Mouse (Mus musculus) gastrocnemius, postnatal 36 days (tissue): Measurements from ENCODE around the gene Hist1h3c. TPM values are rescaled to one million over a fixed set of nuclear protein-coding genes. Genes with fewer than 3 reads are reported as not detected.
"Not testable (repeated sequence)": the region's sequence is repeated elsewhere in the genome, so short reads cannot be mapped to it uniquely, and the experiment has no call there.

Source experiments
- DNase-seq, 2 experiments: peaks; one replicate each; pipeline ENCODE4 v3.0.0; 2022
- intact Hi-C: fragments of 180-260 bp; cut with DNase I; formaldehyde crosslinking; loops from one replicate; pipeline ENCODE4 v1.15.1; 2025
- total RNA-seq, 2 experiments: library from RNA; stranded (reverse); gene quantifications; 2 replicates each; pipeline ENCODE4 v1.2.3; 2021

Hist1h3c gene
- total RNA-seq, 2 experiments from 2014 or later: 4.5 to 4.6 TPM

DNA sequence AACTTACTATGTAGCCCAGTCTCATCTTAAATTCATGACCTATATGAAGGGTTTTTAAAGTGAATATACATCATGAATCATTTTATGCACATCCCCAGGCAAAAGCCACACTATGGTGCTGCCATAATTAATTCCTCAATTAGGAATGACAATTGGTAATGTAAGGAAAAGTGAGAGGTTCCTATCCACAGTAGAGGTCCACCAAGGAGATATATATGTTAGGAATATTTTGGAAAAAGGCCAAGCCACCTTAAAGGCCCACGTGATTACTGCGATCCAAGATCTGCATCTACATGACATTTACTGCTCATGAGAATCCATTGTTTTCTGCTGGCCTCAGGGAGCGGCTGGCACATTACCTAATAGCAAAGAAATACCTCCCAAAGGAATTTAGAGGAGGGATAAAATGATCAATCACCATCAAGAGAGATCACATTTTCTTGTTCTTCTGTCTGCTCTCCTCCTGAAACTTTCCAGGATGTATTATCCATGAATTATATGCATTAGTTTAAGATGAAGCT lies 13.9 kb upstream of the Hist1h3c start:
- intact Hi-C loops: loop anchor here (10.0 kb wide), 1 partner anchor 1715 kb away; the partner anchor contains the start of genes Hist1h2ag, Hist1h2bj and Hist1h4i
- no peak for DNase-seq

DNA sequence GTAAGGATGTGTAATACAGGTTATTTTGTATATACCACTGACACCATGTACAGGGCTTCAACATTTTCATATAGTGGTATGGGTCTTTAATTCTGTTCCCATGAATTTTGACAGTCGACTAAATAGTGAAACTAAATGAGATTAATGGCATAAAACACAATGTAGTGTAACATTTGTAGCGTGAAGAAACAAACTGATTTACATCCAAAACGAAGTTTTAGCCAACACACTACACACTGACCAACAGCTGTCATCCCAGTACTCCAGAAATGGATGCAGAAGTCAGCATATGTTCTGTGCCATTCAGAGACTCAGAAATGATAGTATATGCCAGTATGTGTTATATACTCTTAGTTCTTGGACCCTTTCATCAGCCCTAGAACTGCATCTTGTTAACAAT lies 12.5 kb upstream of the Hist1h3c start:
- DNase-seq: no peak
- intact Hi-C loops: loop anchor here (10.0 kb wide), 1 partner anchor 1713 kb away; the partner anchor contains the start of genes Hist1h2ag, Hist1h2bj and Hist1h4i

DNA sequence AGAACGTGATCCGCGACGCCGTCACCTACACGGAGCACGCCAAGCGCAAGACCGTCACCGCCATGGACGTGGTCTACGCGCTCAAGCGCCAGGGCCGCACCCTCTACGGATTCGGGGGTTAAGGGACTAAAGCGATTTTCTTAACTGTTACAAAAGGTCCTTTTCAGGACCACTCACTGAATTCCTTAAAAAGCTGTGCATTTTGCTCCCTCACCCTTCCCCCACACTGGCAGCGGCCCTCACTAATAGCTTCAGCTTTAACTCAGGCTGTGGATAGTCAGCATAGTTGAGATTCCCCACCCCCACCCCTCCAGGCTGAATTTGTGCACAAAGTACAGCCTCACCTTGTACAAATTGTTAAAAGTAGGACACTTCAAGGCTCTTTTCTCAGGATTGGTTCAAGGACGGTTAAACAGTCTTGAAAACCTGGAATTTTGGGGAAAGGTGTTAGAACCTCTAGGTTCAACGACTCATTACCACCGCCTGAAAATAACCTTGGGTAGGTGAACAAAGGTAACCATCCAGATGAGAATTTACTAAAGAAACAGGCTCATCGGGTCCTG lies 11.9 kb upstream of the Hist1h3c start:
- intact Hi-C loops: loop anchor here (10.0 kb wide), 1 partner anchor 1712 kb away; the partner anchor contains the start of genes Hist1h2ag, Hist1h2bj and Hist1h4i
- no peak for DNase-seq

DNA sequence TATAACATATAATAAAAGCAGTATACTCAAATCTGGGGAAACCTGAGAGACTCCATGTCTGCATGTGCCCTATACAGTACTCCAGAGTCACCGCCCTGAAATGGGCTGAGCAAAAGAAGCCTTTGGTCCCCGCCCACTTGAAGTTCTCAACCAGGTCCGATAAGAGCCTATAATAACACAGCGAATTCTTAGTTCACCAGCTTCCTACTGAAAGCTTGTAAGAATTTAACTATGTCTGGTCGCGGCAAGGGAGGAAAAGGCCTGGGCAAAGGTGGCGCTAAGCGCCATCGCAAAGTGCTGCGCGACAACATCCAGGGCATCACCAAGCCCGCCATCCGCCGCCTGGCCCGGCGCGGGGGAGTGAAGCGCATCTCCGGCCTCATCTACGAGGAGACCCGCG lies 11.4 kb upstream of the Hist1h3c start, which contains the start of gene Hist1h4b:
Gene Hist1h4b, plus strand, starts transcription at position 224 of the 400 bp plus-strand sequence.
- intact Hi-C loops: loop anchor here (10.0 kb wide), 1 partner anchor 1712 kb away; the partner anchor contains the start of genes Hist1h2ag, Hist1h2bj and Hist1h4i
- DNase-seq: peak; percentile 47 to 70

DNA sequence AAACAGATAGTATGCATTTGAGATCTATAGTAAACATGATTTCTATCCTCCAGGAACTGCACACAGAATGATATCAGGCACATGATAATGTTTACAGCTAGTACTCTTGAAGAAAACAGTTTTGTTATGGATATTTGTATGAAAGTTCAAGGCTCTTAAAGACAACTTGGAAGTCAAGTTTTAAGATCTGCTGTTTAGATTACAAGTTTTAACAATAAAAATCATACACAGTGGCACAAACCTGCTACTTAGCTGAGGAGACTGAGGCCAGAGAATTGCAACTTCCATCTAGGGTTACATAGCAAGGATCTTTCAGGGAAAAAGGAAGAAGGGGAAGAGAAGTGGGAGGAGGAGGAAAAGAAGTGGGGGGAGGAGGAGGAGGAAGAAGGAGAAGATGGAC lies 9.6 kb upstream of the Hist1h3c start:
- DNase-seq: no peak
- intact Hi-C loops: loop anchor here (10.0 kb wide), 1 partner anchor 1710 kb away; the partner anchor contains the start of genes Hist1h2ag, Hist1h2bj and Hist1h4i

DNA sequence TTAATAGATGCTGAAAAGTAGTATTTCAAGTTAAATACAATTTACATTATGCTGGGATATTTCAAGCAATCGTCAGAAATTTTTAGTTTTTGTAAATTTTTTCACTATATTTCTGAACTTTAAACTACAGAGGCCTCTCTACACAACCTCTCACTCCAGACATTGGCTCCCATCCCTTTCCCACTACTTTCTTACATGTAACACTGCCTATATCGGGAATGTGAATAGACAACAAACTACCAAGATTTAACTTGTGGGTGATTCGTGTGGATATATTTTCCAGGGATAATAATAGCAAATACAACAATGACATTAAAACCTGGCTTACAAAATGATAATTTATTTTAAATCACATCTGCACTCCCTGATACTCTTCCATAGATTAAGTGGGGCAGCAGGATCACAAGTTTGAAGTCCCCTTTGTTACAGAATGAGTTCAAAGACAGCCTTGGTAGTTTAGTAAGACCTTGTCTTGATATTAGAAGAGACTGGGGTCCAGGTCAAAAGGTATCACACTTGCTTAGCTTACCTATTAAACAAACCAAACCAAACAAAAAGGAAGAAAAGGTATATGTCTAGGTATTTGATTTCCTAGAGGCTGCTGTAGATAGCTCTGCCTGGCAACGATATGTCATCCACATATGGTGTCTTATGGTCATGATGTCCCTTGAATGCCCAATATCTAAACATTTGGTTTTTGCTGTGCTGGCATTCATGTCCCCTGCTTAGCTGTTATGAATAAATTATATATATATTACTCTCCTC lies 8.1 kb upstream of the Hist1h3c start:
- no peak for DNase-seq
- intact Hi-C loops: loop anchor here (10.0 kb wide), 1 partner anchor 1709 kb away; the partner anchor contains the start of genes Hist1h2ag, Hist1h2bj and Hist1h4i

DNA sequence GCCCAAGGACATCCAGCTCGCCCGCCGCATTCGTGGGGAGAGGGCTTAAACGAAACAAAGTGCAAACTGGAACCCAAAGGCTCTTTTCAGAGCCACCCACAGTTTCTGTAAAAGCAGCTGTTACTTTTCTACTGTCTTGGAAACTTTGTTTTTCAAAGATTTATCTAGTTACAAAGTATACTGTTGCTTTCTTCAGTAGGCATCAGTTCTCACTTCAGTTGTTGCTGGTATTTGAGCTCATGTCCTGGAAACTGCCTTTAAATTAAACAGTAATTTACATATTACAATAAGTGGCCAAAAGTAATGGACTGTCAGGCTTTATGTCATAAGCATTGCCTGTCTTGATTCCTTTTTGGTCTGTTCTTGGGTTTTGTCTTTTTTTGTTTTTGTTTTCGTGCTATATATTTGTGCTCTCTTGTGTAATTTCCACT lies 7.4 kb upstream of the Hist1h3c start:
- no peak for DNase-seq
- intact Hi-C loops: loop anchor here (10.0 kb wide), 1 partner anchor 1708 kb away; the partner anchor contains the start of genes Hist1h2ag, Hist1h2bj and Hist1h4i

DNA sequence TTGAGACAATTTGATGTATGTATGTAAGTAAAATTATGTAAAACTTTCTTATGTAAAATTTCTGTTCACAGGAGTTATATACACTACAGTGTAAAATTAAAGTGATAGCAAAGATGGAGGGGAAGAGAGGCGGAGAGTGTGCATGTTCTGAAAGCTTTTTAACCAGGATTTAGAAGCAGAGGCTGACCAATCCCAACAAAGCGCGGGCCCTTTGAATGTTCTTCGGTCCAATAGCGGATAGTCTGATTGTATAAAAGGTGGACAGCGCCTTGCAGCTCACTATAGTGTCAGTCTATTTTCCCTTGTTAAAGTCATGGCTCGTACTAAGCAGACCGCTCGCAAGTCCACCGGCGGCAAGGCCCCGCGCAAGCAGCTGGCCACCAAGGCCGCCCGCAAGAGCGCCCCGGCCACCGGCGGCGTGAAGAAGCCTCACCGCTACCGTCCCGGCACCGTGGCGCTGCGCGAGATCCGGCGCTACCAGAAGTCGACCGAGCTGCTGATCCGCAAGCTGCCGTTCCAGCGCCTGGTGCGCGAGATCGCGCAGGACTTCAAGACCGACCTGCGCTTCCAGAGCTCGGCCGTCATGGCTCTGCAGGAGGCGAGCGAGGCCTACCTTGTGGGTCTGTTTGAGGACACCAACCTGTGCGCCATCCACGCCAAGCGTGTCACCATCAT lies 6.8 kb upstream of the Hist1h3c start, which contains the start of gene Hist1h3b:
Gene Hist1h3b, plus strand, starts transcription at position 201 of the 675 bp plus-strand sequence.
- DNase-seq: peak; percentile 63 to 71
- intact Hi-C loops: loop anchor here (10.0 kb wide), 1 partner anchor 1707 kb away; the partner anchor contains the start of genes Hist1h2ag, Hist1h2bj and Hist1h4i

DNA sequence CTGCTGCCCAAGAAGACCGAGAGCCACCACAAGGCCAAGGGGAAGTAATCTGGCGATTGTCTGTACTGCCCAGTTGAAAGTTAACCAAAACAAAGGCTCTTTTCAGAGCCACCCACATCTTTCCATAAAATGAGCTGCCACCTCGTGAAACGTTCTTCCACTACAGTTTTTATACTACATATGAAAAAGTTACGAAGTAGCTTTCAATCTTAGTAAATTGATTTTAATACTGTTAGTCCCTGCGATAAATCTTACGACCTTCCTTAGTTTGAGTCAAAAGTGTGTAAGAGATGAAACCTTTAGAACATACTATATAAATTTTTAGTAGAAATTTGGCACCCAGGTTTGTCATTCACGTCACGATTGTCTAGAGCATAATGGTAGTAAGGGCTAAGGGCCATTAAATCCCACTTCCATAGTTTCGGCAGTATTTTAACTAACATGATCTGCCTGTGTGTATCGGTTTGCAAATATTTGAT lies 6.1 kb upstream of the Hist1h3c start:
- DNase-seq: no peak
- intact Hi-C loops: loop anchor here (10.0 kb wide), 1 partner anchor 1707 kb away; the partner anchor contains the start of genes Hist1h2ag, Hist1h2bj and Hist1h4i

DNA sequence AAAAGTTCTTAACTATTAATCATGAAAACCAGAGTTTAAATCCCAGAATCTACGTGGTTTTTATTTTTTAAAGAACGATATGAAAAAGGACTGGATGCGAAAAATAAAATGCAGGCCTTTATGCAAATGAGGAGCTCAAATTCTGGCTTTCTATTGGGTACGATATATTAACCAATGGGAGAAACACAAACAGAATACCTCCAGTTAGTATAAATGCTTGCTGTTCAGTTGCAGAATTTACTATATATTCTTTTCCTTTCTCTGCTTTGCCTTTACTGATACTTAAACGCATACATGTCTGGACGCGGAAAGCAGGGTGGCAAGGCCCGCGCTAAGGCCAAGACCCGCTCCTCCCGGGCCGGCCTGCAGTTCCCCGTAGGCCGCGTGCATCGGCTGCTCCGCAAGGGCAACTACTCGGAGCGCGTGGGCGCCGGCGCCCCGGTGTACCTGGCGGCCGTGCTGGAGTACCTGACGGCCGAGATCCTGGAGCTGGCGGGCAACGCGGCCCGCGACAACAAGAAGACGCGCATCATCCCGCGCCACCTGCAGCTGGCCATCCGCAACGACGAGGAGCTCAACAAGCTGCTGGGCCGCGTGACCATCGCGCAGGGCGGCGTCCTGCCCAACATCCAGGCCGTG lies 5.6 kb upstream of the Hist1h3c start, which contains the start of gene Hist1h2ab:
Gene Hist1h2ab, plus strand, starts transcription at position 288 of the 639 bp plus-strand sequence.
- intact Hi-C loops: loop anchor here (10.0 kb wide), 1 partner anchor 1706 kb away; the partner anchor contains the start of genes Hist1h2ag, Hist1h2bj and Hist1h4i
- DNase-seq: not testable (repeated sequence)

DNA sequence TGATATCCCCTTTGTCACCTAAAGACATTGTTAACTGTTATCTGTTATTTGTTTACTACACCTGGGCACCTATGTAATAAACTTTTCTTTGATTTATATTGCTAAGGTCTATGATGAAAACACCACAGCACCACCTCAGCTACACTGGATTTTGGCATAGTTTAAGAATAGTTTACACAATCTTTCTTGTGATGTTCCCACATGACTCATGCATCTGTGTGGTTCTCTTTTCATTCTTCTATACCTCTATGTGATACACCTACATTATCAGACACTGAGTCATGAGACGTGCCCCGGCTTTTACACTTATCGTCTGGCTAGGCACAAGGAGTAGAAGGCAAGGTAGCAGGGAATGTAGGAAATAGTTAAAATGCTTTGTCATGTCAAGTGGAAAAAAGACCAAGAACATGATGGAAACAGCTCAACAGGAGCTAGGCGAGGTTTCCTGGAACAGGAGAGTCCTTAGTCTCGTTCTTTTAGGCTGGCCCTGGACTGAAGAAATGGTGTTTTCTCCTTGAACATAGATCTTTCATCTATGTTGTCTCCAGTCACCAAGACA lies 4.2 kb upstream of the Hist1h3c start:
- intact Hi-C loops: loop anchor here (5.0 to 10.0 kb wide), 2 partner anchors 167 to 1705 kb away; partner anchors contain the start of genes Hist1h2ag, Hist1h2bj, Hist1h4d and Hist1h4i
- DNase-seq: no peak

DNA sequence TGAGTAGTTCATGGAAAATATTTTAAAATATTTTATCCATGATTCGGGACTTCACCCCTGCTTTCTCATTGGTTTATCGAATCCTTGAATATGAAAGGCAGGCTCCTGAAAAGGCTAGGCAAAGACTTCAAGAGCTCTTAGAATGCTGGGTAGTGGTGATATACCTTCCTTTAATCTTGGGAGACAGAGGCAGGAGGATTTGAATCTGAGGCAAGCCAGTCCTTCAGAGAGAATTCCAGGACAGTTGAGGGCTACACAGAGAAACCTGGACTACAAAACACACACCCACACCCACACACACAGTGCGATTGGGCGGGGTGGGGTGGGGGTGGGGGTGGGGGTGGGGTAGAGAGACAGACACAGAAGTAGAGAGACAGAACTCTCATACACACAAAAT lies 2.5 kb upstream of the Hist1h3c start:
- DNase-seq: no peak
- intact Hi-C loops: loop anchor here (5.0 kb wide), 1 partner anchor 166 kb away; the partner anchor contains the start of gene Hist1h4d

DNA sequence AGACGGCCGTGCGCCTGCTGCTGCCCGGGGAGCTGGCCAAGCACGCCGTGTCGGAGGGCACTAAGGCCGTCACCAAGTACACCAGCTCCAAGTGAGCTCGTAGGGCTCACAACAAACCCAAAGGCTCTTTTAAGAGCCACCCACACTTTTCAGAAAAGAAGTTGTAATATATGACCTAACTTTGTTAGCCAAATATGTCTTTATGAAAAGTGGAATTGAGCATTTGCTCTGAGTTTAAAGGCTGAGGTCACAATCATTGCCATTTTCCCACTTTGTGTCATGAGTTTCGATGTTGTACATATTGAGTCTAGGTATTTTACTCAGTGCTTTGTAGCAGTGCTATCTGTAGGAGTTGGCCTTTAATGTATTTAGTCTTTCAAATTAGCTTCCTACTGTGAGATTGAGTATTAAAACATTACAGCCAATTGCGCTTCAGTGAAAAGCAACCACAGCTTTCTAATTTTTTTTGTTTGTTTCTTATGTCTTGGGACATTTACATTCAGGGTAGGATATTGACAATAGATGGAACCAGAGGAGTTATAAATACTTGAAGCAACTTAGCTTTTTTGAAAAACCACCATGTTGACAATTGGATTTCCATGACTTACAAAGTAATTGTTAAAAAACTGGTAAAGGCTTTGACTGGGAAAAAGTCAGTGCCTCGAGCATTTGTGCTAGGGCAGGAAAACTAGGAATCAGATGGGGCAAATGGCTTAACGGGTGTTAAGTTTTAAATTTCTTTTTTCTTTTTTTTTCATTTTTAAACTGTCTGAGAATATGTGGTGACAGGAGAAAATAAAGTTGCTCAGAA lies 1.9 kb upstream of the Hist1h3c start:
- no peak for DNase-seq
- intact Hi-C loops: loop anchor here (5.0 kb wide), 1 partner anchor 165 kb away; the partner anchor contains the start of gene Hist1h4d

DNA sequence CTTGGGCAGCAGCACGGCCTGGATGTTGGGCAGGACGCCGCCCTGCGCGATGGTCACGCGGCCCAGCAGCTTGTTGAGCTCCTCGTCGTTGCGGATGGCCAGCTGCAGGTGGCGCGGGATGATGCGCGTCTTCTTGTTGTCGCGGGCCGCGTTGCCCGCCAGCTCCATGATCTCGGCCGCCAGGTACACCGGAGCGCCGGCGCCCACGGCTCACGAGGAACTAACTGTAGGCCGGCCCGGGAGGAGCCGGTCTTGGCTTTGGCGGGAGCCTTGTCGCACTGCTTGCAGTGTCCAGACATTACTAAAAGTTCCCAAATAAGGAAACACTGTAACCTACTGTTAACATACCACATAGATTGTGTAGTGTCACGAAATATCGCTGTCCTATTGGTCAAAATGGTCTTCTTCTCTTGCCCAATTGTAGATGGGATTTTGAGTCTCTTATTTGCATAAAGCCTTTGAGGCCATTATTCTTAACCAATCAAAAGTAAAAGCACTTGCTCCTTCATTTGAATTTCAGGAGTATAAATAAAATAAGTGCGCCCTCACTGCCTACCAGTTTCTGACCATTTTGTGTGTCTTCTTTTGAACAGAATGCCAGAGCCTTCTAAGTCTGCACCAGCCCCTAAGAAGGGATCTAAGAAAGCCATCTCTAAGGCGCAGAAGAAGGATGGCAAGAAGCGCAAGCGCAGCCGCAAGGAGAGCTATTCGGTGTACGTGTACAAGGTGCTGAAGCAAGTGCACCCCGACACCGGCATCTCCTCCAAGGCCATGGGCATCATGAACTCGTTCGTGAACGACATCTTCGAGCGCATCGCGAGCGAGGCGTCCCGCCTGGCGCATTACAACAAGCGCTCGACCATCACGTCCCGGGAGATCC lies 1.0 kb upstream of the Hist1h3c start, which contains the start of gene Hist1h2bb:
Gene Hist1h2bb, plus strand, starts transcription at position 534 of the 880 bp plus-strand sequence.
- intact Hi-C loops: loop anchor here (5.0 kb wide), 1 partner anchor 164 kb away; the partner anchor contains the start of gene Hist1h4d
- DNase-seq: peak in 1 of 2 experiments; percentile 71

DNA sequence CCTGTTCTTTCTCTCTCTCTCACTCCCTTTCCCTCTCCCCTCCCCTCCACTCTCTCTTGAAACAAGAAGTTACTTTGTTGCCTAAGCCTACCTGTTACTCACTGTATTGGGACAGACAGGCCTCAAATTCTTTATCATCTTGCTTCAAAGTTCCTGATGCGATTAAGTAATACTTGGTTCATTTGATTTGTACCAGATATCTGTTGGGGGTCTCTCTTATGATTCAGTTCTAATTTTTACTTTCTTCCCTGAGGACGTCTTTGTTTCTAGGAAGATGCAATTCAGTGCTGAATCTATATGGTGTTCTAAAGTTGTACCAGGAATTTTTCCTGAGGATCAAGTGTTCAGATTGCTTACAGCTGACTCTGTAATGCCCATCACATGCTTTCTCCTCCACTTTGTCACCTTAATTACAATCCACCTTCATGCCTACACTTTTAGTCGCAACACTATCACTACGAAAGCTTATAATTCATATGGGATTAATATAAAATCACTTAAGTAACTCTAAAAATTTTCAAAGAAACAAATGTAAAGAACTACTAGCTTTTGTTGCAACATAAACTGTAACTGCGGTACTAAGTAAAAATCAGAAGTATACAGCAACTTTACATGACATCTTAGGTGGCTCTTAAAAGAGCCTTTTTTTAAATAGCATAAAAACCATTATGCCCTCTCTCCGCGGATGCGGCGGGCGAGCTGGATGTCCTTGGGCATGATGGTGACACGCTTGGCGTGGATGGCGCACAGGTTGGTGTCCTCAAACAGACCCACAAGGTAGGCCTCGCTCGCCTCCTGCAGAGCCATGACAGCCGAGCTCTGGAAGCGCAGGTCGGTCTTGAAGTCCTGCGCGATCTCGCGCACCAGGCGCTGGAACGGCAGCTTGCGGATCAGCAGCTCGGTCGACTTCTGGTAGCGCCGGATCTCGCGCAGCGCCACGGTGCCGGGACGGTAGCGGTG lies 701 bp downstream of the Hist1h3c start:
- DNase-seq: no peak
- intact Hi-C loops: loop anchor here (5.0 kb wide), 1 partner anchor 162 kb away; the partner anchor contains the start of gene Hist1h4d
